Mouse (Mus musculus): Measurements from ENCODE around the gene Eno3.

DNA sequence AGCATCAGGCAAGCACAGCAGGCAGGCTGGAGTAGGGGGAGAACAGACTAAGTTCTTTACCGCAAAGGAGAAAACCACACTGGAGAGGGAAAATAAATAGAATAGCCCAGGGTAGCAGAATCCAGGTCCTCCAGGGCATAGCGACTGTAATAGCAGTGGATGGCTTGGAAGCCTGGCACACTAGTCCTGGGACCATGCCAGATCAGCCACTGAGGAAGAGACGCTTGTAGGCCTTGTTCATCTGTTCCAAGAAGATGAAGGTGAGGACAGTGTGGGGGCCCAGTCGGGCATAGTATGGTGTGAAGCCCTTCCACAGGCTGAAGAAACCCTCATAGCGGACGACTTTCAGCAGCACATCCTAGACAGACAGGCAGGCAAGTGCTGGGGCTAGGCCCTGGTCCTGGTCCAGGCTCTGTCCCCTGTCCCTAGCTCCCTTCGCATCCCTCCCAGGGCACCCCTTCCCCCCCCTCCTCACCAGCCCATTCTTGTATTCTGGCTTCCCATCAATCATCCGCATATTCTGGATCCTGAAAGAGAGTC, 12.4 kb upstream of the Eno3 start:
- no peak for TF ChIP-seq CTCF (IDR thresholded peaks at IDR 0.05; ENCODE audit: low read depth, low read length)
- no peak for TF ChIP-seq POLR2AphosphoS5 (IDR thresholded peaks at IDR 0.05; ENCODE audit: insufficient replicate concordance, low read depth, low read length)
- TF ChIP-seq TAL1 (conservative IDR thresholded peaks at IDR 0.05; ENCODE audit: low read depth, low read length): no peak
- no peak for TF ChIP-seq GATA2 (IDR thresholded peaks at IDR 0.05; ENCODE audit: borderline replicate concordance, low read depth, low read length)

Data from G1E (cell line).